Mouse (Mus musculus) embryonic facial prominence, embryonic 11.5 days (tissue): Measurements from ENCODE around the gene Samsn1. TPM values are rescaled to one million over a fixed set of nuclear protein-coding genes. Genes with fewer than 3 reads are reported as not detected.

Source experiments
- ATAC-seq: fragments of 200-750 bp; cut with Nextera tagmentation; replicated peaks from 2 replicates; pipeline ENCODE4 v1.8.0; 2017; ENCODE audit warnings: low read depth; ENCODE audit not compliant: insufficient number of reproducible peaks, low FRiP score, low TSS enrichment
- DNase-seq: peaks from one replicate; pipeline ENCODE4 v3.0.0-alpha.2; 2015; ENCODE audit warnings: low spot score
- H3K27ac ChIP-seq: fragments of 300-500 bp; sonication (generic); replicated peaks from 2 replicates; pipeline ENCODE4 v1.5.1; 2014; ENCODE audit warnings: mild to moderate bottlenecking, low read depth, low read length, control low read depth
- H3K27me3 ChIP-seq: fragments of 300-500 bp; sonication (generic); 2 replicates; pipeline ENCODE4 v1.6.1; 2014; ENCODE audit warnings: mild to moderate bottlenecking, low read length, moderate library complexity, mixed read lengths; ENCODE audit not compliant: control insufficient read depth, insufficient read depth
- H3K36me3 ChIP-seq: fragments of 300-500 bp; sonication (generic); replicated peaks from 2 replicates; pipeline ENCODE4 v1.6.1; 2014; ENCODE audit warnings: low read depth, mild to moderate bottlenecking, low read length, moderate library complexity, mixed read lengths; ENCODE audit not compliant: control insufficient read depth, insufficient read depth
- H3K4me1 ChIP-seq: fragments of 300-500 bp; sonication (generic); 2 replicates; pipeline ENCODE4 v1.6.1; 2014; ENCODE audit warnings: low read length, mixed read lengths; ENCODE audit not compliant: control insufficient read depth, insufficient read depth
- H3K4me2 ChIP-seq: fragments of 300-500 bp; sonication (generic); 2 replicates; pipeline ENCODE4 v1.6.1; 2014; ENCODE audit warnings: low read depth, mild to moderate bottlenecking, control low read depth, low read length, moderate library complexity
- H3K4me3 ChIP-seq: fragments of 300-500 bp; sonication (generic); 2 replicates; pipeline ENCODE4 v1.5.1; 2014; ENCODE audit warnings: low read depth, low read length, control low read depth
- H3K9ac ChIP-seq: fragments of 300-500 bp; sonication (generic); replicated peaks from 2 replicates; pipeline ENCODE4 v1.6.1; 2014; ENCODE audit warnings: mild to moderate bottlenecking, control low read depth, low read length
- H3K9me3 ChIP-seq: fragments of 300-500 bp; sonication (generic); replicated peaks from 2 replicates; pipeline ENCODE4 v1.6.1; 2016; ENCODE audit warnings: mild to moderate bottlenecking, low read length, inconsistent platforms, mixed read lengths; ENCODE audit not compliant: control insufficient read depth
- WGBS: fragments of 180-500 bp; shearing (Covaris S2); extraction: QIAGEN DNeasy Blood & Tissue Kit; methylation state at CpG from one replicate; pipeline ENCODE4 v1.1.7; 2014; 5-methylcytosine and 5-hydroxymethylcytosine counted together
- polyA plus RNA-seq: library from polyadenylated mRNA; unstranded; fragments of >200 nt; fragmentation: Nextera tagmentation; extraction: Ambion mirVana; gene quantifications from 2 replicates; pipeline ENCODE4 v1.2.1, GENCODE M21; 2014

The Samsn1 gene
- polyA plus RNA-seq, 1 experiment from 2014 or later = 2.9 TPM

GRCm38 (mm10) chr16:75977798-75978197 is 44.3 kb downstream of the Samsn1 start:
- no peak overlapping the region for H3K4me3 ChIP-seq
- 87% methylated on average over 5 of the region's 5 CpGs for WGBS
- ATAC-seq (no peak), DNase-seq (no peak)
- H3K9ac ChIP-seq = no peak overlapping the region
- H3K36me3 ChIP-seq = no peaks in the 10 kb centered on the region
- H3K4me2 ChIP-seq = no peak overlapping the region
- no peak overlapping the region for H3K27ac ChIP-seq
- H3K27me3 ChIP-seq = no peaks in the 10 kb centered on the region
- no peaks in the 10 kb centered on the region for H3K4me1 ChIP-seq
- no peaks in the 10 kb centered on the region for H3K9me3 ChIP-seq

GRCm38 (mm10) chr16:75975682-75976332 is 46.3 kb downstream of the Samsn1 start:
- WGBS = 67% methylated on average over 11 of the region's 11 CpGs
- no peak for ATAC-seq
- no peak overlapping the region for H3K4me3 ChIP-seq
- H3K9ac ChIP-seq = no peak overlapping the region
- no peaks in the 10 kb centered on the region for H3K4me1 ChIP-seq
- DNase-seq = no peak
- no peak overlapping the region for H3K27ac ChIP-seq
- H3K27me3 ChIP-seq = no peaks in the 10 kb centered on the region
- H3K36me3 ChIP-seq = no peaks in the 10 kb centered on the region
- H3K9me3 ChIP-seq = no peaks in the 10 kb centered on the region
- H3K4me2 ChIP-seq = no peak overlapping the region

GRCm38 (mm10) chr16:75970266-75970998 is 51.6 kb downstream of the Samsn1 start:
- Histone ChIP-seq H3K27me3 (no peaks in the 10 kb centered on the region), H3K4me2 (no peak overlapping the region), H3K4me3 (no peak overlapping the region), H3K4me1 (no peaks in the 10 kb centered on the region), H3K9ac (no peak overlapping the region), H3K36me3 (no peaks in the 10 kb centered on the region), H3K27ac (no peak overlapping the region), H3K9me3 (no peaks in the 10 kb centered on the region)
- 88% methylated on average over 6 of the region's 6 CpGs for WGBS
- DNase-seq (no peak), ATAC-seq (no peak)

GRCm38 (mm10) chr16:75962021-75962420 is 60.1 kb downstream of the Samsn1 start:
- no peak for DNase-seq
- Histone ChIP-seq H3K36me3 (no peaks in the 10 kb centered on the region), H3K4me1 (no peaks in the 10 kb centered on the region), H3K4me3 (no peak overlapping the region), H3K4me2 (no peak overlapping the region), H3K9me3 (no peaks in the 10 kb centered on the region), H3K27me3 (no peaks in the 10 kb centered on the region), H3K9ac (no peak overlapping the region), H3K27ac (no peak overlapping the region)
- WGBS = 58% methylated on average over 8 of the region's 8 CpGs
- ATAC-seq = no peak

GRCm38 (mm10) chr16:75961487-75961886 is 60.6 kb downstream of the Samsn1 start:
- DNase-seq (no peak), ATAC-seq (no peak)
- Histone ChIP-seq H3K27ac (no peak overlapping the region), H3K9me3 (no peaks in the 10 kb centered on the region), H3K27me3 (no peaks in the 10 kb centered on the region), H3K36me3 (no peaks in the 10 kb centered on the region), H3K4me1 (no peaks in the 10 kb centered on the region), H3K9ac (no peak overlapping the region), H3K4me2 (no peak overlapping the region), H3K4me3 (no peak overlapping the region)
- WGBS = 31% methylated on average over 5 of the region's 5 CpGs

- Histone ChIP-seq H3K4me1 (no peaks in the 10 kb centered on the region), H3K27ac (no peak overlapping the region), H3K27me3 (no peaks in the 10 kb centered on the region), H3K36me3 (no peaks in the 10 kb centered on the region), H3K4me2 (no peak overlapping the region), H3K9ac (no peak overlapping the region), H3K4me3 (no peak overlapping the region), H3K9me3 (no peaks in the 10 kb centered on the region)
- WGBS = 84% methylated on average over 7 of the region's 7 CpGs
- no peak for DNase-seq
- ATAC-seq = no peak
These were observed 61.0 kb downstream of the Samsn1 start for GRCm38 (mm10) chr16:75961036-75961435.

GRCm38 (mm10) chr16:75933357-75933756 is 88.7 kb downstream of the Samsn1 start:
- Histone ChIP-seq H3K9ac (no peak overlapping the region), H3K4me1 (no peaks in the 10 kb centered on the region), H3K9me3 (no peaks in the 10 kb centered on the region), H3K36me3 (no peaks in the 10 kb centered on the region), H3K27ac (no peak overlapping the region), H3K27me3 (no peaks in the 10 kb centered on the region), H3K4me2 (no peak overlapping the region), H3K4me3 (no peak overlapping the region)
- ATAC-seq = no peak
- DNase-seq = no peak

- Histone ChIP-seq H3K4me1 (no peaks in the 10 kb centered on the region), H3K9me3 (no peaks in the 10 kb centered on the region), H3K4me2 (no peak overlapping the region), H3K27ac (no peak overlapping the region), H3K36me3 (no peaks in the 10 kb centered on the region), H3K9ac (no peak overlapping the region), H3K27me3 (no peaks in the 10 kb centered on the region), H3K4me3 (no peak overlapping the region)
- 81% methylated on average over 4 of the region's 4 CpGs for WGBS
- ATAC-seq (no peak), DNase-seq (no peak)
These were observed 91.9 kb downstream of the Samsn1 start for GRCm38 (mm10) chr16:75930222-75930553.
